In the genomic region with DNA sequence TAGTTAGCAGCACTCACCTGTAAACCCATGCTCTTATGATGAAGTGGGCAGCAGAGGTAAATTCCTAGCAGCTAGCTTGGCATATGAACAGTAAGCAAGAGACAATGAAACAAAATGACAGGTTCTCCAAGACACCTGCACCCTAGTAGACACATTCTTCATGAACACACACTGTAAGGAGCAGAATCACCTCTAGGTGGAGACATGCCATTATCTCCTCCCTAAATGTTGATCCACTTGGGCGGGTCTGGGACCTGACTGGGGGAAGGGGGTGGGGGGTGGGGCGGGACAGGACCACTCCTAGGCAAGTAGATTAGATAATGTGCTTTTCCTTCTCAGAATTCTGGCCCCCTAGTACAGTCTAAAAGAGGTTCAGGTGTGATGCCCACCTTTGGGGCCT, we compare ENCODE assay signal across 8 mouse cellular contexts. TPM values are rescaled to one million over a fixed set of nuclear protein-coding genes. Genes with fewer than 3 reads are reported as not detected.
DNase-seq lines count a peak whose midpoint lies in the region; ATAC-seq lines count a peak whose summit lies in the region.

No protein-coding gene starts in this region.

- peak; percentile 47 for DNase-seq in forebrain, embryonic 14.5 days (ENCODE audit: low spot score)
- no peak for DNase-seq in forebrain, embryonic 11.5 days (ENCODE audit: low spot score)
- peak; percentile 21 to 44 for DNase-seq in B cell, adult 2 months
- DNase-seq in brain, adult 2 months (ENCODE audit: low read depth, low spot score): peak; percentile 74
- DNase-seq in kidney, postnatal 10 days: peak; percentile 33
- peak; percentile 67 for DNase-seq in retina, postnatal 1 day
- no peak for DNase-seq in Muller cell, postnatal 12 days (ENCODE audit: inconsistent ontology term)
- no peak for DNase-seq in urinary bladder, postnatal 10 days (ENCODE audit: low spot score)

- H3K36me3 ChIP-seq in forebrain, embryonic 14.5 days (ENCODE audit: control insufficient read depth, insufficient read depth, low read length): no peaks in the 10 kb centered on the region
- no peaks in the 10 kb centered on the region for H3K36me3 ChIP-seq in forebrain, embryonic 11.5 days (ENCODE audit: control insufficient read depth, insufficient read depth, low read length)

- H3K9me3 ChIP-seq in forebrain, embryonic 14.5 days (replicated peaks; ENCODE audit: control insufficient read depth, low read length): no peaks in the 10 kb centered on the region
- H3K9me3 ChIP-seq in forebrain, embryonic 11.5 days (ENCODE audit: control insufficient read depth, low read length): no peaks in the 10 kb centered on the region

- no peaks in the 10 kb centered on the region for H3K27me3 ChIP-seq in forebrain, embryonic 14.5 days (replicated peaks; ENCODE audit: control insufficient read depth, insufficient read depth, low read length)
- no peaks in the 10 kb centered on the region for H3K27me3 ChIP-seq in forebrain, embryonic 11.5 days (ENCODE audit: control insufficient read depth, insufficient read depth, low read length)

- H3K4me1 ChIP-seq in forebrain, embryonic 14.5 days (ENCODE audit: control insufficient read depth, insufficient read depth, low read length): no peaks in the 10 kb centered on the region
- H3K4me1 ChIP-seq in forebrain, embryonic 11.5 days (replicated peaks; ENCODE audit: control insufficient read depth, insufficient read depth, low read length): no peaks in the 10 kb centered on the region

- H3K27ac ChIP-seq in forebrain, embryonic 14.5 days (ENCODE audit: low read depth, low read length): no peak overlapping the region
- no peak overlapping the region for H3K27ac ChIP-seq in forebrain, embryonic 11.5 days (ENCODE audit: low read depth, low read length)

- ATAC-seq in forebrain, embryonic 14.5 days: no peak
- ATAC-seq in forebrain, embryonic 11.5 days (replicated peaks; ENCODE audit: low FRiP score): no peak

- H3K9ac ChIP-seq in forebrain, embryonic 14.5 days (ENCODE audit: low read length): no peak overlapping the region
- H3K9ac ChIP-seq in forebrain, embryonic 11.5 days (ENCODE audit: low read length): no peak overlapping the region

- WGBS in forebrain, embryonic 14.5 days: 13% methylated on average over 2 of the region's 2 CpGs
- 5% methylated on average over 2 of the region's 2 CpGs for WGBS in forebrain, embryonic 11.5 days

- H3K4me3 ChIP-seq in forebrain, embryonic 14.5 days (ENCODE audit: low read depth, low read length): no peak overlapping the region
- H3K4me3 ChIP-seq in forebrain, embryonic 11.5 days (ENCODE audit: low read depth, low read length): no peak overlapping the region

- no peak overlapping the region for H3K4me2 ChIP-seq in forebrain, embryonic 14.5 days (ENCODE audit: low read length)
- H3K4me2 ChIP-seq in forebrain, embryonic 11.5 days (ENCODE audit: low read depth, low read length, severe bottlenecking): no peak overlapping the region

RNA-seq across cellular contexts. Expression of a gene that starts 13.8 kb away (rescaled TPM):
- 337 and 389 TPM in 2 replicates for polyA plus RNA-seq in forebrain, embryonic 14.5 days (2014; fragmentation: Nextera tagmentation; extraction: Ambion mirVana)
- polyA plus RNA-seq in forebrain, embryonic 11.5 days (2014; fragmentation: Nextera tagmentation; extraction: Ambion mirVana): 332 and 356 TPM in 2 replicates

RNA-seq across cellular contexts. Expression of a gene that starts 14.6 kb away (rescaled TPM):
- polyA plus RNA-seq in forebrain, embryonic 14.5 days (2014; fragmentation: Nextera tagmentation; extraction: Ambion mirVana): not detected in 2 replicates
- polyA plus RNA-seq in forebrain, embryonic 11.5 days (2014; fragmentation: Nextera tagmentation; extraction: Ambion mirVana): not detected in 2 replicates

RNA-seq across cellular contexts. Expression of a gene that starts 20.4 kb away (rescaled TPM):
- polyA plus RNA-seq in forebrain, embryonic 14.5 days (2014; fragmentation: Nextera tagmentation; extraction: Ambion mirVana): 0.06 TPM in 1 of 2 replicates, not detected in the other
- 2.1 and 2.8 TPM in 2 replicates for polyA plus RNA-seq in forebrain, embryonic 11.5 days (2014; fragmentation: Nextera tagmentation; extraction: Ambion mirVana)

RNA-seq across cellular contexts. Expression of a gene that starts 22.4 kb away (rescaled TPM):
- polyA plus RNA-seq in forebrain, embryonic 14.5 days (2014; fragmentation: Nextera tagmentation; extraction: Ambion mirVana): 49.7 and 65.0 TPM in 2 replicates
- 23.9 and 24.5 TPM in 2 replicates for polyA plus RNA-seq in forebrain, embryonic 11.5 days (2014; fragmentation: Nextera tagmentation; extraction: Ambion mirVana)

RNA-seq across cellular contexts. Expression of a gene that starts 44.5 kb away (rescaled TPM):
- 9.4 and 13.0 TPM in 2 replicates for polyA plus RNA-seq in forebrain, embryonic 14.5 days (2014; fragmentation: Nextera tagmentation; extraction: Ambion mirVana)
- 6.3 and 6.7 TPM in 2 replicates for polyA plus RNA-seq in forebrain, embryonic 11.5 days (2014; fragmentation: Nextera tagmentation; extraction: Ambion mirVana)

Comparison
In these comparisons a context has a peak if more than half of its experiments do, and no peak if none do; other contexts are left out.
1. DNase-seq: peak in forebrain, embryonic 14.5 days (single experiment), B cell, adult 2 months (2 of 2), brain, adult 2 months (single experiment), kidney, postnatal 10 days (single experiment) and retina, postnatal 1 day (single experiment); none in forebrain, embryonic 11.5 days (single experiment), Muller cell, postnatal 12 days (single experiment) and urinary bladder, postnatal 10 days (single experiment).